Mouse (Mus musculus): Measurements from ENCODE around the gene Nr1d1.

- TF ChIP-seq ZC3H11A (IDR thresholded peaks at IDR 0.05; ENCODE audit: low read depth, low read length) (no peak), TAL1 (IDR thresholded peaks at IDR 0.05; ENCODE audit: low read length) (no peak), EP300 (IDR thresholded peaks at IDR 0.05; ENCODE audit: low read depth in 1 of 2, low read length in 2 of 2) (no peak), HCFC1 (IDR thresholded peaks at IDR 0.05; ENCODE audit: low read depth, low read length) (no peak), CTCF (IDR thresholded peaks at IDR 0.05 in 2 of 3, conservative IDR thresholded peaks at IDR 0.05 in 1 of 3; ENCODE audit: control insufficient read depth in 1 of 3, insufficient read depth in 1 of 3, low read depth in 2 of 3, low read length in 3 of 3, poor library complexity in 1 of 3, severe bottlenecking in 1 of 3) (no peak), POLR2A (IDR thresholded peaks at IDR 0.05; ENCODE audit: control insufficient read depth in 1 of 2, insufficient read depth in 1 of 2, low read depth in 1 of 2, low read length in 2 of 2, poor library complexity in 1 of 2) (no peak)
Observed at GRCm38 (mm10) chr11:98735111-98735510, 40.0 kb downstream of the Nr1d1 start.

Data from MEL (cell line).